Mouse (Mus musculus): Measurements from ENCODE around the gene Phactr2.

GRCm38 (mm10) chr10:13311612-13312011 is 162.6 kb downstream of the Phactr2 start:
- no peak for TF ChIP-seq CTCF (IDR thresholded peaks at IDR 0.05; ENCODE audit: low read depth, low read length)
- TF ChIP-seq TAL1 (conservative IDR thresholded peaks at IDR 0.05; ENCODE audit: low read depth, low read length): no peak
- TF ChIP-seq GATA1 (IDR thresholded peaks at IDR 0.05; ENCODE audit: borderline replicate concordance, low read length): no peak
- no peak for TF ChIP-seq POLR2AphosphoS5 (IDR thresholded peaks at IDR 0.05; ENCODE audit: insufficient replicate concordance, low read depth, low read length)
- TF ChIP-seq GATA2 (IDR thresholded peaks at IDR 0.05; ENCODE audit: borderline replicate concordance, low read depth, low read length): no peak
